In genomic region chr15:31284922-31285631, GRCm38 (mm10) we compare ENCODE assay signal across 16 mouse cellular contexts.
A peak's percentile ranks its signal among the peaks of the same experiment; 100 is the strongest.
DNase-seq lines count a peak whose midpoint lies in the region; ATAC-seq lines count a peak whose summit lies in the region.
"Had no signal": no experiment of that assay in that cellular context is flagged by ENCODE, and none has a peak within 500 bp of the region (broad histone marks: within the 10 kb centered on the region; RNA-seq: fewer than 3 reads in every experiment).

No protein-coding gene starts in this region.

- peak; percentile 30 for DNase-seq in hindbrain, embryonic 14.5 days (ENCODE audit: low spot score)
- peak; percentile 22 to 44 for DNase-seq in right cerebral cortex, adult 2 months (ENCODE audit: low spot score in 2 of 2)
- no peak for DNase-seq in right cerebral cortex, postnatal 36 days (ENCODE audit: low spot score in 2 of 2)
- peak; percentile 39 to 61 for DNase-seq in cerebellum, postnatal 25 days
- peak; percentile 43 to 55 for DNase-seq in layer of hippocampus, postnatal 36 days
- no peak for DNase-seq in thymus, postnatal 25 days
- DNase-seq in gastrocnemius, adult 8-10 months (ENCODE audit: low spot score in 2 of 2) = no peak
- DNase-seq: adrenal gland, adult 8-10 months; gastrocnemius, adult 2 months; kidney, postnatal 10 days; lung, adult 2 months; thymus, postnatal 4 days had no signal

- no peak overlapping the region for H3K27ac ChIP-seq in hindbrain, embryonic 14.5 days
- no peak overlapping the region for H3K27ac ChIP-seq in hindbrain, embryonic 13.5 days
- H3K27ac ChIP-seq: embryonic facial prominence, embryonic 15.5 days; gastrocnemius, adult 2 months; limb, embryonic 12.5 days had no signal

- H3K4me1 ChIP-seq in hindbrain, embryonic 14.5 days (replicated peaks; ENCODE audit: control insufficient read depth, insufficient read depth, low read length) = no peaks in the 10 kb centered on the region; the same call in none of the 2 replicates
- H3K4me1 ChIP-seq in hindbrain, embryonic 13.5 days (replicated peaks) = peaks cover 10% of the 10 kb centered on the region
- H3K4me1 ChIP-seq: embryonic facial prominence, embryonic 15.5 days had no signal

- H3K4me2 ChIP-seq in hindbrain, embryonic 14.5 days (replicated peaks) = no peak overlapping the region
- no peak overlapping the region for H3K4me2 ChIP-seq in hindbrain, embryonic 13.5 days
- H3K4me2 ChIP-seq: embryonic facial prominence, embryonic 15.5 days; heart, embryonic 12.5 days; limb, embryonic 12.5 days had no signal

- H3K9me3 ChIP-seq in hindbrain, embryonic 14.5 days (ENCODE audit: control insufficient read depth, low read length) = no peaks in the 10 kb centered on the region
- H3K9me3 ChIP-seq in hindbrain, embryonic 13.5 days = no peaks in the 10 kb centered on the region
- H3K9me3 ChIP-seq: embryonic facial prominence, embryonic 15.5 days; heart, embryonic 12.5 days; limb, embryonic 12.5 days had no signal

- H3K27me3 ChIP-seq in hindbrain, embryonic 14.5 days (ENCODE audit: control insufficient read depth, insufficient read depth, low read length) = no peaks in the 10 kb centered on the region
- H3K27me3 ChIP-seq in hindbrain, embryonic 13.5 days = no peaks in the 10 kb centered on the region
- H3K27me3 ChIP-seq: embryonic facial prominence, embryonic 15.5 days; heart, embryonic 12.5 days; limb, embryonic 12.5 days had no signal

- no peak overlapping the region for H3K4me3 ChIP-seq in hindbrain, embryonic 14.5 days (replicated peaks; ENCODE audit: low read length)
- no peak overlapping the region for H3K4me3 ChIP-seq in hindbrain, embryonic 13.5 days
- H3K4me3 ChIP-seq: embryonic facial prominence, embryonic 15.5 days; gastrocnemius, adult 2 months; heart, embryonic 12.5 days; limb, embryonic 12.5 days had no signal

- no peak for ATAC-seq in hindbrain, embryonic 14.5 days (ENCODE audit: low FRiP score)
- ATAC-seq in hindbrain, embryonic 13.5 days (ENCODE audit: low FRiP score) = no peak

- H3K9ac ChIP-seq in hindbrain, embryonic 14.5 days = no peak overlapping the region
- no peak overlapping the region for H3K9ac ChIP-seq in hindbrain, embryonic 13.5 days
- H3K9ac ChIP-seq: embryonic facial prominence, embryonic 15.5 days; heart, embryonic 12.5 days; limb, embryonic 12.5 days had no signal

- WGBS in hindbrain, embryonic 14.5 days = 70% methylated on average over 17 of the region's 17 CpGs
- 79% methylated on average over 17 of the region's 17 CpGs for WGBS in hindbrain, embryonic 13.5 days

- H3K36me3 ChIP-seq in hindbrain, embryonic 14.5 days (replicated peaks; ENCODE audit: control insufficient read depth, insufficient read depth) = no peaks in the 10 kb centered on the region
- H3K36me3 ChIP-seq in hindbrain, embryonic 13.5 days = no peaks in the 10 kb centered on the region
- H3K36me3 ChIP-seq: embryonic facial prominence, embryonic 15.5 days; heart, embryonic 12.5 days; limb, embryonic 12.5 days had no signal

Comparison
In these comparisons a context has a peak if more than half of its experiments do, and no peak if none do; other contexts are left out.
1. DNase-seq: peak in hindbrain, embryonic 14.5 days (single experiment), right cerebral cortex, adult 2 months (2 of 2), cerebellum, postnatal 25 days (2 of 2) and layer of hippocampus, postnatal 36 days (2 of 2); none in right cerebral cortex, postnatal 36 days (0 of 2), thymus, postnatal 25 days (single experiment) and gastrocnemius, adult 8-10 months (0 of 2).